Mouse (Mus musculus) heart, adult 8-10 months (tissue): Measurements from ENCODE around the gene Tek. TPM values are rescaled to one million over a fixed set of nuclear protein-coding genes. Genes with fewer than 3 reads are reported as not detected.

Experiments used
- DNase-seq: peaks from one replicate; pipeline ENCODE4 v3.0.0; 2022; ENCODE audit warnings: low spot score
- total RNA-seq, 4 experiments: library from RNA; stranded (reverse); gene quantifications; 2 replicates each; pipeline ENCODE4 v1.2.4; 2022

Gene Tek
- total RNA-seq, 4 experiments from 2014 or later, result 33.1 to 36.1 (median 33.6) TPM

DNA sequence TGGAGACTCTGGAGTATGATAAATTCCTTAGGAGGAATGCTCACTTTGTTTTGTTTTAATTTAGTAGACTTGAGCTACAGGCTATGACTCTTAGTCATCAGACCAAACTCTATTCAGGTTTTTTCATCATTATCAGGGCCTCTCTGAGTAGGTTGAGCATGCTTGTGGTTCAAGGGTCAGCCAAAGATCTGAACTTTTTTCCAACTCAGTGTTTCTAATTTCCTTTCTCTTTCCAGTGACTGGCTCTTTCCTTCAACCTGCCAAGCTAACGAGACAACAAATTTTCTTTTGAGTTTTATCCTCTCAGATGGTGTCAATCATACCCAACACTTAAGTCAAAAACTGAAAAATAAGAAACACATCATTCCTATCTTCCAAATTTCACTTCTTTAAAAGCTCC lies 71.5 kb downstream of the Tek start:
- DNase-seq, result no peak

DNA sequence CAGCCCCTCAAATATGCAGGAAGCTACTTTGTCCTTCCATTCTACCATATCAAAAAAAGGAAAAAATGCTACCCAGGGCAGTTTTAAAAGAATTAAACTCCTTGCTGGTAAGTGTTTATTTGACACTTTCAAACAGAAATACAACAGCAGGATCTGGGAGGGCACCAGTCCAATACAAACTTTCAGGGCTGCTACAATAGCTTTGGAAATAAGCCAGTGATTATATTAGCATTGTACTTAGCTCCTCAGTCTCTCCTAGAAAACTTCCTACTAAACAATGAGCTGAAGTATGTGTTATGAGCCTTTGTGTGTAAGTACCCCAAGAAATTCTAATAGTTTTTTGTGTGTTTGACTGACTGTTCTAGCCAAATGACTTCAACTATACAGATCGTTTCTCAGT lies 87.8 kb downstream of the Tek start:
- peak; percentile 58 for DNase-seq

DNA sequence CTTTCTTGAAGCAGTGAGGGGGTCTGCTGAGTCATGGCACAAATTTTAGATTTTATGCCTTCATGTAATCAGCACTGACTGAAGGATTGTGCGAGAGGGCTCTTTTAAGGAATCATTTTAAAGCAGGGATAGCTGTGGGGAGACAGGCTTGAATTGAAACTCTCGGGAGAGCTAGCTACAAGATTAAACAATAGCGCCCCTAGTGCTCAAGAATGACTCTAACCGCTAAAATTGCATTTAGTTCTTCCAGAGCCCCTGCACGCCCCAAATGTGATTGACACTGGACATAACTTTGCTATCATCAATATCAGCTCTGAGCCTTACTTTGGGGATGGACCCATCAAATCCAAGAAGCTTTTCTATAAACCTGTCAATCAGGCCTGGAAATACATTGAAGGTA lies 88.3 kb downstream of the Tek start:
- no peak for DNase-seq

DNA sequence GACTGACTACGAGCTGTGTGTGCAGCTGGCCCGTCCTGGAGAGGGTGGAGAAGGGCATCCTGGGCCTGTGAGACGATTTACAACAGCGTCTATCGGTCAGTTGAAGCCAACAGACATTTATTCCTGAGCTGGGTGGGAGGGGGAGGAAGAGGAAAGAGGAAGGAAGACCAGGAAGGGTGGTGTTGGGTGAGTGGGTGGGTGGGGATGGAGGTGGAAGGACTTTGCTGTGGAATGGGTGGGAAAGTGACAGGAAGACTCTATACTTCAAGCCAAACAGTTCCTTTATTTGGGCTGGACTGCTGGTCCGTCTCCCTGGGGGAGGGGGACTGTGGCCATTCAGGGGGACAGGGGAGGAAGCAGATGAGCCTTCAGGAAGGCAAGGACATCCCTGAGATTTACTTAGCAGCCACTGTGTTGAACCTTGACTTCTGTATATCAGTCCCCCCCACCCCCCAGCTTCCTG lies 90.9 kb downstream of the Tek start:
- DNase-seq, result peak; percentile 76

- no peak for DNase-seq
These were observed 98.0 kb downstream of the Tek start for GRCm38 (mm10) chr4:94837061-94837460.

DNA sequence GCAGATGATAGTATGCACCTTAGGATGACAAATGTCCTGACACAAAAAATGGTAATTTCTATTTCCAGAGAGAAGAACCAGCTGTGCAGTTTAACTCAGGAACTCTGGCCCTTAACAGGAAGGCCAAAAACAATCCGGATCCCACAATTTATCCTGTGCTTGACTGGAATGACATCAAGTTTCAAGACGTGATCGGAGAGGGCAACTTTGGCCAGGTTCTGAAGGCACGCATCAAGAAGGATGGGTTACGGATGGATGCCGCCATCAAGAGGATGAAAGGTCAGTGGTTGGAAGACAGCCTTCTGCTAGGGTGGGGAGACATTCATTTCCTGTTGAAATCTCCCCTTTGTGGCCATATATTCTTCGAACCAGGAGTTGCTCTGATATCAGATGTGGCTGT lies 114.2 kb downstream of the Tek start:
- no peak for DNase-seq

- DNase-seq, result no peak
These were observed 115.2 kb downstream of the Tek start for GRCm38 (mm10) chr4:94854270-94854669.

DNA sequence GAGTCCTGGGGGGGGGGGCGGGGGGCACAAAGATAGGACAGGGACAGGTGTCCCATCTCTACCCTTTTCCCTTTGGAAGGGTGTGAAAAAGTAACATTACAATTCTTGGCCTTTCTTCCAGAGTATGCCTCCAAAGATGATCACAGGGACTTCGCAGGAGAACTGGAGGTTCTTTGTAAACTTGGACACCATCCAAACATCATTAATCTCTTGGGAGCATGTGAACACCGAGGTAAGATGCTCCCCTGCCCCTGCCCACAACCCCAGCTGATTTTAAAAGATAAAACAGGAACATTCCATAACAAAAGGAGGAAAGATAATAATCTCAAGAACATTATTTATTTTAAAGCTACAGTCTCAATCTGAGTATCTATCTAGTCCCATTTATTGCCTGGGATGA lies 116.1 kb downstream of the Tek start:
- DNase-seq, result no peak

- DNase-seq, result peak; percentile 42
These were observed 161.7 kb downstream of the Tek start for GRCm38 (mm10) chr4:94900744-94901143.

DNA sequence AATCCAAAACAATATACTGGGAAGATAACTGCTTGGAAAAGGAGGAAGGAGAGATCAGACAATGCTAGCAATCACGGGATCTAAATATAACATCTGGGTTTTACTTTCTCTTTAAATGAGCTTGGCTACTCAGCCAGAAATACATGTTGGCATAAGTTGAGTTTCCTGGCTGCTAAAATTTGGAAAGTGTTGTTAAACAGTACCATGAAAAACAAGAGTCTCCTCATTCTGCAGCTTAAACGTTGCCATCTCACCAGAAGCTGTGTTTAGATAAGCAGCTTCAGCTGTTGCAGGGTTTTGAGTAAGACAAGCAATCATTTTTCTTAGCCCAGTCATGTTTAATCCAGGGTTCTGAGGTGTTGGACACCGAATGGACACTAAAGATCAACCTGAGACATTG lies 162.7 kb downstream of the Tek start:
- no peak for DNase-seq

Other genes with a start within 250 kb of the Tek start
- gene Gm10306, start 182.7 kb upstream of the Tek start, total RNA-seq, result not detected
- 1 to 10 TPM; 3.4 to 4.4 (median 3.8) TPM for gene Caap1, start 182.5 kb upstream of the Tek start, total RNA-seq
- 10 to 100 TPM; 39.0 to 48.5 (median 46.0) TPM for gene Plaa, start 136.0 kb upstream of the Tek start, total RNA-seq
- 1 to 10 TPM; 4.5 to 5.8 (median 4.9) TPM for gene Ift74, start 124.8 kb upstream of the Tek start, total RNA-seq
- not detected for gene Lrrc19, start 89.1 kb upstream of the Tek start, total RNA-seq
- not detected for gene Eqtn, start 189.6 kb downstream of the Tek start, total RNA-seq
- gene Mysm1, start 239.8 kb downstream of the Tek start, total RNA-seq, result 10 to 100 TPM in 1 of 4 experiments, 1 to 10 TPM in 3; 7.3 to 11.1 (median 9.2) TPM